Mouse (Mus musculus) heart, embryonic 16.5 days (tissue): ENCODE results near the gene Ubox5. TPM values are rescaled to one million over a fixed set of nuclear protein-coding genes. Genes with fewer than 3 reads are reported as not detected.

Experiments
- ATAC-seq: fragments of 200-750 bp; cut with Nextera tagmentation; replicated peaks from 2 replicates; pipeline ENCODE4 v1.8.0; 2017; ENCODE audit warnings: moderate number of reproducible peaks; ENCODE audit not compliant: insufficient read depth, low FRiP score; ENCODE audit errors: extremely low read depth
- H3K27ac ChIP-seq: fragments of 300-500 bp; sonication (generic); 2 replicates; pipeline ENCODE4 v1.5.1; 2014; ENCODE audit warnings: mild to moderate bottlenecking, low read length, control low read depth, moderate library complexity
- H3K27me3 ChIP-seq: fragments of 300-500 bp; sonication (generic); 2 replicates; pipeline ENCODE4 v1.6.1; 2014; ENCODE audit warnings: low read length, mixed read lengths; ENCODE audit not compliant: control insufficient read depth, insufficient read depth
- H3K36me3 ChIP-seq: fragments of 300-500 bp; sonication (generic); 2 replicates; pipeline ENCODE4 v1.6.1; 2014; ENCODE audit not compliant: control insufficient read depth, insufficient read depth
- H3K4me1 ChIP-seq: fragments of 300-500 bp; sonication (generic); 2 replicates; pipeline ENCODE4 v1.6.1; 2014; ENCODE audit warnings: low read length, mixed read lengths; ENCODE audit not compliant: control insufficient read depth, insufficient read depth
- H3K4me2 ChIP-seq: fragments of 300-500 bp; sonication (generic); 2 replicates; pipeline ENCODE4 v1.6.1; 2014; ENCODE audit warnings: low read depth, mild to moderate bottlenecking, control low read depth, low read length
- H3K4me3 ChIP-seq: fragments of 300-500 bp; sonication (generic); 2 replicates; pipeline ENCODE4 v1.5.1; 2014; ENCODE audit warnings: mild to moderate bottlenecking, control low read depth, low read length
- H3K9ac ChIP-seq: fragments of 300-500 bp; sonication (generic); 2 replicates; pipeline ENCODE4 v1.6.1; 2014; ENCODE audit warnings: low read length, control low read depth
- H3K9me3 ChIP-seq: fragments of 300-500 bp; sonication (generic); replicated peaks from 2 replicates; pipeline ENCODE4 v1.6.1; 2016; ENCODE audit warnings: low read length; ENCODE audit not compliant: control insufficient read depth
- WGBS: fragments of 180-500 bp; shearing (Covaris S2); extraction: QIAGEN DNeasy Blood & Tissue Kit; methylation state at CpG from one replicate; pipeline ENCODE4 v1.1.7; 2014; 5-methylcytosine and 5-hydroxymethylcytosine counted together
- polyA plus RNA-seq: library from polyadenylated mRNA; unstranded; fragments of >200 nt; fragmentation: Nextera tagmentation; extraction: Ambion mirVana; gene quantifications from 2 replicates; pipeline ENCODE4 v1.2.1, GENCODE M21; 2015

Ubox5 gene
- polyA plus RNA-seq, 1 experiment from 2014 or later, result 8.2 TPM

DNA sequence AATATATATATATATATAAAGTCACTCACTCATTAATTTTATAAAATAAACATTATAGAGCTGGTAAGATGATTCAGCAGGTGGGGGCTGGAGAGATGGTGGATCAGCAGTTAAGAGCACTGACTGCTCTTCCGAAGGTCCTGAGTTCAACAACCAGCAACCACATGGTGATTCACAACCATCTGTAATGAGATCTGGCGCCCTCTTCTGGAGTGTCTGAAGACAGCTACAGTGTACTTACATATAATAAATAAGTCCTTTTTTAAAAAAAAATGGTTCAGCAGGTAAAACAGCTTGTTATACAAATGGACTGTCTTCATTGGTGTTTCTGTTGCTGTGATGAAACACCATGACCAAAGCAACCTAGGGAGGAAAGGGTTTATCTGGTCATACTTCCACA is 71.8 kb downstream of the Ubox5 start:
- no peak overlapping the region for H3K27ac ChIP-seq
- H3K27me3 ChIP-seq, result no peaks in the 10 kb centered on the region
- H3K9me3 ChIP-seq, result no peaks in the 10 kb centered on the region
- 78% methylated on average over 2 of the region's 2 CpGs for WGBS
- H3K9ac ChIP-seq, result no peak overlapping the region
- H3K4me1 ChIP-seq, result peaks cover 4% of the 10 kb centered on the region
- H3K4me3 ChIP-seq, result no peak overlapping the region
- ATAC-seq, result no peak
- no peak overlapping the region for H3K4me2 ChIP-seq
- peaks cover 16% of the 10 kb centered on the region for H3K36me3 ChIP-seq

DNA sequence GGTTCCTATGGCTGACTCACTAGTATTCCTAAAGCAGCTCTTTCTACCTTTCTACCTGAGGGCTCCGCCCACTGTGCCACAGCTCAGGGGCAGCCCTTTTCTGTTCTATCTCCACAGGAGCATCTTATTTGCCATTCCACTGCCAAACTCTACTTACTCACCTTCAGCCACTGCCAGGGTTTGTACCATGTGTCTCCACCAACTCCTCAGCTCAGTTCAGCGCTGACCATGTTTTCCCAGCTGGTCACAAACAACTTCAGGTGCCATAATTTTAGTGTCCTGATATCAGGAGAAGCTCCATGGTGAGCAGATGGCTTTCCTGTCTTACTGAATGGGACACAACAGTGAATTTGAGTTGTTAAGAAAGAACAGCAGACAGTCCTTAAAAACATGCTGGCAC is 72.4 kb downstream of the Ubox5 start:
- WGBS, result 99% methylated on average over 2 of the region's 2 CpGs
- H3K4me2 ChIP-seq, result no peak overlapping the region
- no peak overlapping the region for H3K27ac ChIP-seq
- no peak overlapping the region for H3K9ac ChIP-seq
- H3K9me3 ChIP-seq, result no peaks in the 10 kb centered on the region
- no peak overlapping the region for H3K4me3 ChIP-seq
- ATAC-seq, result no peak
- peaks cover 19% of the 10 kb centered on the region for H3K36me3 ChIP-seq
- no peaks in the 10 kb centered on the region for H3K27me3 ChIP-seq
- H3K4me1 ChIP-seq, result no peaks in the 10 kb centered on the region

DNA sequence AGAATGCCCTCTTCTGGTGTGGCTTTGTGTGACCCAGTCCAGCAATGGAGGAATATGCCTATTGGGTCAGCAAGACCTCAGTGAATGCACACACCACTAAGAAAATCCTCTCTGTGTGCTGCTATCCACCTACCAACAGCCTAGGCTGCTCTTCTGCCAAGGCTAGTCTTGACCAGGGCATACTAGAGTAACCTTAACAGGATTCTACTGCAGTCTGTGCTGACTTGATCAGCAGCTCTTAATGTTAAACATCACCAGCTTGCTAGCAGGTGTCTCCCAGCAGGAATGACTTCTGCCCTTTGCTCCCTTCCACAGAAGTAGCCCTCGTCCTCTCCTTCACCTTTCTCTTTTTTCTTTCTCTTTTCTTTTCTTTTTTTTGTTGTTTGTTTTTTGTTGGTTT is 73.5 kb downstream of the Ubox5 start:
- no peak for ATAC-seq
- H3K4me3 ChIP-seq, result no peak overlapping the region

DNA sequence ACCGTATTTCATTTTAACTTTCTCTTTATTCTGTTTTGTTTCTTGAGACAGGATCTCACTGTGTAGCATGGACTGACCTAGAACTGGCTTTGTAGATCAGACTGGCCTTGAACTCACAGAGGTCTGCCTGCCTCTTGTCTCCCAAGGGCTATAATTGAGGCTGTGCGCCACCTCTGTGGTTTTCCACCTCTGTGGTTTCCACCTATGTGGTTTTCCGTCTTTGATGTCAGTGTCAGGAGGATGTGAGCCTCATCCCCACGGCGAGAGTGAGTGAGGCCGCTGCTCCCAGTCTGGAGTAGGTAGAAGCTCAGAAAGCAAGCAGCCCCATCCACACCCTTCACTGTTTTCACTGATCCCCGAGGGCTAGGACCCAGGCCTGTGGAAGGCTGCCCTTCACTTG is 75.0 kb downstream of the Ubox5 start:
- H3K27ac ChIP-seq, result no peak overlapping the region
- WGBS, result 88% methylated on average over 7 of the region's 7 CpGs
- no peaks in the 10 kb centered on the region for H3K9me3 ChIP-seq
- H3K4me2 ChIP-seq, result no peak overlapping the region
- peaks cover 32% of the 10 kb centered on the region for H3K36me3 ChIP-seq
- no peak for ATAC-seq
- H3K9ac ChIP-seq, result no peak overlapping the region
- no peaks in the 10 kb centered on the region for H3K4me1 ChIP-seq
- no peaks in the 10 kb centered on the region for H3K27me3 ChIP-seq
- no peak overlapping the region for H3K4me3 ChIP-seq

More for the DNA sequence above, 73.5 kb downstream of the Ubox5 start:
- Histone ChIP-seq H3K9me3 (no peaks in the 10 kb centered on the region), H3K9ac (no peak overlapping the region), H3K4me1 (no peaks in the 10 kb centered on the region), H3K4me2 (no peak overlapping the region), H3K36me3 (peaks cover 29% of the 10 kb centered on the region), H3K27me3 (no peaks in the 10 kb centered on the region), H3K27ac (no peak overlapping the region)
- 85% methylated on average over 1 of the region's 1 CpGs for WGBS

DNA sequence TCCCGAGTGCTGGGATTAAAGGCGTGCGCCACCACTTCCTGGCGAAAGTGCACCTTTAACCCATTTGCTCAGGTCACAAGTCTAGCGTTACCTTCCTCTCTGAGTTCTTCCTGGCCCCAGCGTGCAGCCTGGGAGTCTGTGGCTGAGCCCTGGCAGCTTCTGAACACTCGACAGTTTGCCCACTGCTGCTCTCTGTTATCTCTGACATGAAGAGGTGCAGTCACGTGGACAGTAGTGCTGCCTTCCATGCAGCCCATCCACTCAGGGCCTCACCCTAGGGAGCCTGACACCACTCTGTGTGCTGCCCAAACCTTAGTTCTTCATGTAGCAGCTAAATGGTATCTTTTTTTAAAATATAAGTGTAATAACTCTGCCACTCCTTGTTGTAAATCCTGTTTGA is 82.9 kb downstream of the Ubox5 start:
- no peak overlapping the region for H3K4me3 ChIP-seq
- H3K27me3 ChIP-seq, result no peaks in the 10 kb centered on the region
- ATAC-seq, result peak; percentile 67; the same call in 1 of the 2 replicates
- no peak overlapping the region for H3K27ac ChIP-seq
- no peaks in the 10 kb centered on the region for H3K9me3 ChIP-seq
- H3K4me1 ChIP-seq, result peaks cover 3% of the 10 kb centered on the region; the same call in 1 of the 2 replicates
- peaks cover 62% of the 10 kb centered on the region for H3K36me3 ChIP-seq
- 63% methylated on average over 8 of the region's 8 CpGs for WGBS
- no peak overlapping the region for H3K4me2 ChIP-seq
- no peak overlapping the region for H3K9ac ChIP-seq

DNA sequence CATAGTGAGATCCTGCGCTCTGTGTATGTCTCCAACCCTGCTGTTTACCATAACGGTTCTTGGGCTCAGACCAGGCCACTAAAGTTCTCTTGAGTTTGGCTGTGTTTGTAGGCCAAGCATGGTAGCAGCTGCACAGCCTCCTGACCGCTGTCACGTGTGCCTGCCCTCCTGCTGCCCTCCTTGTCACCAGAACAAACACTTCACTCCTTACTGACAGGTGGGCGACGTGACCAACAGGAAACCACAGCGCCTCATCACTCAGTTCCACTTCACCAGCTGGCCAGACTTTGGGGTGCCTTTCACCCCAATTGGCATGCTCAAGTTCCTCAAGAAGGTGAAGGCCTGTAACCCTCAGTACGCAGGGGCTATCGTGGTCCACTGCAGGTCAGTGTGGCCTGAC is 89.6 kb downstream of the Ubox5 start:
- no peaks in the 10 kb centered on the region for H3K27me3 ChIP-seq
- H3K4me2 ChIP-seq, result no peak overlapping the region
- no peak overlapping the region for H3K27ac ChIP-seq
- WGBS, result 75% methylated on average over 9 of the region's 9 CpGs
- H3K36me3 ChIP-seq, result peaks cover 46% of the 10 kb centered on the region
- H3K4me3 ChIP-seq, result no peak overlapping the region
- H3K9ac ChIP-seq, result no peak overlapping the region
- no peaks in the 10 kb centered on the region for H3K9me3 ChIP-seq
- no peaks in the 10 kb centered on the region for H3K4me1 ChIP-seq
- ATAC-seq, result peak; percentile 43; the same call in 1 of the 2 replicates

Other genes starting within 250 kb of the Ubox5 start
- 27.2 and 29.4 TPM in 2 replicates for gene Cpxm1, start 232.5 kb downstream of the Ubox5 start, polyA plus RNA-seq
- not detected in 2 replicates for gene Gm28372, start 224.8 kb downstream of the Ubox5 start, polyA plus RNA-seq
- not detected in 2 replicates for gene 1700020A23Rik, start 224.8 kb downstream of the Ubox5 start, polyA plus RNA-seq
- 0.11 TPM in 1 of 2 replicates, not detected in the other for gene Tmem239, start 223.6 kb downstream of the Ubox5 start, polyA plus RNA-seq
- 57.1 and 60.9 TPM in 2 replicates for gene Vps16, start 205.7 kb downstream of the Ubox5 start, polyA plus RNA-seq
- gene Pced1a, start 205.3 kb downstream of the Ubox5 start, polyA plus RNA-seq, result 7.2 and 8.1 TPM in 2 replicates
- 70.5 and 71.8 TPM in 2 replicates for gene Ptpra, start 179.8 kb downstream of the Ubox5 start, polyA plus RNA-seq
- 71.6 and 78.7 TPM in 2 replicates for gene Mrps26, start 66.3 kb downstream of the Ubox5 start, polyA plus RNA-seq
- not detected in 2 replicates for gene Oxt, start 53.9 kb downstream of the Ubox5 start, polyA plus RNA-seq
- 0.37 TPM in 1 of 2 replicates, not detected in the other for gene Avp, start 47.5 kb downstream of the Ubox5 start, polyA plus RNA-seq
- 13.3 and 13.9 TPM in 2 replicates for gene Fastkd5, start within 50 bp of the Ubox5 start, polyA plus RNA-seq
- gene Lzts3, start 12.8 kb upstream of the Ubox5 start, polyA plus RNA-seq, result 2.0 and 2.4 TPM in 2 replicates
- 47.1 and 47.3 TPM in 2 replicates for gene Ddrgk1, start 34.6 kb upstream of the Ubox5 start, polyA plus RNA-seq
- 70.1 and 79.3 TPM in 2 replicates for gene Itpa, start 37.6 kb upstream of the Ubox5 start, polyA plus RNA-seq
- 0.16 and 0.34 TPM in 2 replicates for gene Slc4a11, start 67.5 kb upstream of the Ubox5 start, polyA plus RNA-seq